Mouse (Mus musculus): Measurements from ENCODE around the gene Kcnj2.

Kcnj2 gene

DNA sequence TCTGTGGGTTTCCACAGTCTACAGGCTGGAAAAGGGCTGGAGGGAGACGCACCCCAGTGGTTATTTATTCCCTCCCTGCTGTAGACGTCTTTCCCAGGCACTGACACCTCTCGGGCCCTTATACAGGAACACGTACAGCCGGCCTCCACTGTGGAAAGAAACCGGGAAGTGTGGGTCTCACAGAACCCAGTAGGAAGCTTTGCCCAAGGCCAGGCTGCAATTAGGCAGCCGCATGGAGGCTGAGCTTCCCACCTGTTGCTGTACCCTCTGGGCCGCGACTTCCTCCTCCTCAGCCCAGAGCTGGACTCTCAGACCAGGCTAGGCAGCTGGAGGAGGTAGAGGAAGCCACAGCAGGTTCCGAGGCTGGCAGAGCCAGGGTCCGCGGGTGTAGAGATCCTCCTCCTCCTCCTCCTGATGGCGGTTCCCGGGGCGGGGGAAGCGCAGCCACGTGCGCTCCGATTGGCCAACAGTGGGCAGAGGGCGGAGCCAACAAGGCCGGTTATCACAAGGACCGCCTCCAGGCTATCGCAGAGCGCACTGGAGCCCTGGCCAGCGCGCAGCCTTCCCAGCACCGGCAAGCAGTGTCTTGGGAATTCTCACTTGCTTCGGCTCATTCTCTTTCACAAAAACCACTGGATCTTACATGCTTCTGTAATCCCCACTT lies at the start of gene Kcnj2:
Kcnj2 (plus strand) TSS at position 530 of the 664 bp plus-strand sequence.
- DNase-seq (ENCODE audit: extremely low spot score, low read depth, low spot score), result peak; percentile 72

DNA sequence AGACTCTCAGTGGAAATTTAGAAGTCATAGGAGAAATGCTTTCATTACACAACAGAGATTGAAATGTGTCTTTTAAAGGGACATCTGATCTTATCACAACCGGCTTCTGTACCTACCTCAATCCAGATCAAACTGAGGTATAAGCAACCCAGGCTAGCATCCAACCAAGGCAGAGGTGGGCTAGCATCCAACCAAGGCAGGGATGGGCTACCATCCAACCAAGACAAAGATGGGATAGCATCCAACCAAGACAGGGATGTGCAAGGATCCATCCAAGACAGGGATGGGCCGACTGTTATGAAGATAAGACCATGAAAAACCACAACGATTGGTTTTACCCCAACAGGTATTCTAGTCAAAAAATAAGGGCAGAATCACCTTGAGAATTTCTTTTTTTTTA lies 49.8 kb upstream of the Kcnj2 start:
- no peak for DNase-seq (ENCODE audit: extremely low spot score, low read depth, low spot score)

DNA sequence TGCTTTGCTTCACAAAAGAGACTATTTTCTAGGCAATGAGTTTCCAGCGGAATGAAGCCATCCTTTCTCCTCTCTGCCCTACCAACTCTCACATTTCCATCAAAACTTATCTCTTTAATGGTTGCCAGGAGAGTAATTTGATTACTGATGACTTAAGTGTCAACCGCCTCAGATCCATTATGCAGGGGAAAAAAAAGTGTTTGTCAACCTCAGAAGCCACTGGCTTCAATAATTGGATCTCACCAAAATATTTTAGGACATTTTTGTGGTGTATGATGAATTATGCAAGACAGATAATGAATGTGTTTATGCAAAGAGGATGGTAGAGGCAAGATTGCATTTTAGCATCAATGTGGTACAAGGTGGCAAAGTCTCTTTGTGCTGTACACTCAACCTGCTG lies 45.8 kb upstream of the Kcnj2 start:
- no peak for DNase-seq (ENCODE audit: extremely low spot score, low read depth, low spot score)

DNA sequence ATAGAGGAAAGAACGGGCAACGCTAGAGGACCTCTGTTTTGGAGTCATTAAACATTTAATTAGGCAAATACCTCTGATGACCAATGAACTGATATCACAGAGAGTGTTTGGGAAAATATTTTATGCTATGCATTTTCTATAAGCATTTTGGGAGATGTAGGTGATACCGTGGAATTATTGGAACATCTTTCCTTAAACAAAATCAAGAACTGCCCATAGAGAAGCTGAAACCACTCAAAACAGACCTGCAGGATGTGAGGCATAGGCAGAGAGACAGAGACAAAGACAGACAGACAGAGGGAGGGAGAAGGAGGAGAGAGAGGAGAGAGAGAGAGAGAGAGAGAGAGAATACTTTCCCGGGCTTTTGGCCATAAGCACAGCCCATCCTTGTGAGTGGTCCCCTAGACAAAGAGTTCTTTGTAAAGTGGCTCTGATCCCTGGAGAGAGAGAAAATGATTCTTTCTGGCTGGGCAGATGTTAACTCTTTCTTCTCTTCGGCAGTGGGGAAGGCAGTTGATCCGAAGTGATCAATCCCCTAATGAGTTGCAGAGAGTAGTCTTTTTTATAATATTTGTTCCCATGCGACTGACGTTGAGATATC lies 43.2 kb upstream of the Kcnj2 start:
- no peak for DNase-seq (ENCODE audit: extremely low spot score, low read depth, low spot score)

DNA sequence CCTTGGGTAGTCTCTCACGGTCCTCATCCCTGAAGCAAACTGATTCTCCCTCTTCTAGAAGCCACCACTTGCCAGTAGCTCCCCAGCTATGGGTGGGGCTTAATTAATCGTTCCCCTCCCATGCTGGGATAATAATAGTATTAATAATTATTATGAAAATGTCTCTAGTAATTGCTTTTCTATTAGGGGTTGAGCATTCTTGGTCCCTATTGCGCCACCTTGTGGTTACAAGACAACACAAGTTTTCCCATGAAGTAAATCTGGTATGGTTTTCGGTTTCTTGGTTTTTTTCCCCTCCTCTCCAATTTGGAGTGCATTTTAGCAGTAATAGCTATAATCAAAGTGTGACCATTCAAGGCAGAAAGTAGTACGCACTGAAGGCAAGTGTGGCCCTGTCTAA lies 23.8 kb upstream of the Kcnj2 start:
- DNase-seq (ENCODE audit: extremely low spot score, low read depth, low spot score), result no peak

DNA sequence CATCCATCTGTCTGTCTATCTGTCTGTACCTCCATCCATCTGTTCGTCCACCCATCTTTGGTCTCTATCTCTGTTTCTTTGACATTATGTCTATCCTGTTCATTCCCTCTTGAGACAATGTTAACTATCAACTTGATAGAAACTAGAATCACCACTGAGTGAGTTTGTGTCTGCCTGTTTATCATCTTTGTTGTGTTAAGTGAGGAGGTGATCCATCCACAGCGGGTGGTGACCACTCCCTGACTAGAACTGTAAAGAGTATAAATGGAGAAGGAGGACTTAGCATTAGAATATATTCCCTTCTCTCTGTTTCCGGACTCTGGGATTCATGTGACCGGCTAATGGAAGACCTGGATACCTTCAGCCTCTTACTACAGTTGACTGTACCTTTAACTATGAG lies 22.7 kb upstream of the Kcnj2 start:
- no peak for DNase-seq (ENCODE audit: extremely low spot score, low read depth, low spot score)

DNA sequence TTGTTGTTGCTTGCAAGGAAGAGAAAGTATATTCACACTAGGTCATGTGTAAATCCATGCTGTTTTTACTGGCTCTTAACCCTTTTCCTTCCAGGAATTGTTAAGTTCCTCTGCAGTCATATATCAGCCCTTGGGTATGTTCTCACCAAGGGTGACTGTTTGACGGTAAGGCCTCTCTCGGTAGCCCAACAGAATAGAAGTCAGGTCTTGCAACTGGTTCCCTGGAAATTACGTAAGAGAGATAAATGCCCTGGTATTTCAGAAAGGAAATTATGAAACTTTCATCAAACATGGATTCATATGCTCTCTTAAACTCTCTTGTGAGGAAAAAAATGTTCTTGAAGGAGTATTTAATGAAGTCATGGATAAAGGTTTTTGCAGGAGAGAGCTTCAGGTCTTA lies 11.7 kb upstream of the Kcnj2 start:
- no peak for DNase-seq (ENCODE audit: extremely low spot score, low read depth, low spot score)

DNA sequence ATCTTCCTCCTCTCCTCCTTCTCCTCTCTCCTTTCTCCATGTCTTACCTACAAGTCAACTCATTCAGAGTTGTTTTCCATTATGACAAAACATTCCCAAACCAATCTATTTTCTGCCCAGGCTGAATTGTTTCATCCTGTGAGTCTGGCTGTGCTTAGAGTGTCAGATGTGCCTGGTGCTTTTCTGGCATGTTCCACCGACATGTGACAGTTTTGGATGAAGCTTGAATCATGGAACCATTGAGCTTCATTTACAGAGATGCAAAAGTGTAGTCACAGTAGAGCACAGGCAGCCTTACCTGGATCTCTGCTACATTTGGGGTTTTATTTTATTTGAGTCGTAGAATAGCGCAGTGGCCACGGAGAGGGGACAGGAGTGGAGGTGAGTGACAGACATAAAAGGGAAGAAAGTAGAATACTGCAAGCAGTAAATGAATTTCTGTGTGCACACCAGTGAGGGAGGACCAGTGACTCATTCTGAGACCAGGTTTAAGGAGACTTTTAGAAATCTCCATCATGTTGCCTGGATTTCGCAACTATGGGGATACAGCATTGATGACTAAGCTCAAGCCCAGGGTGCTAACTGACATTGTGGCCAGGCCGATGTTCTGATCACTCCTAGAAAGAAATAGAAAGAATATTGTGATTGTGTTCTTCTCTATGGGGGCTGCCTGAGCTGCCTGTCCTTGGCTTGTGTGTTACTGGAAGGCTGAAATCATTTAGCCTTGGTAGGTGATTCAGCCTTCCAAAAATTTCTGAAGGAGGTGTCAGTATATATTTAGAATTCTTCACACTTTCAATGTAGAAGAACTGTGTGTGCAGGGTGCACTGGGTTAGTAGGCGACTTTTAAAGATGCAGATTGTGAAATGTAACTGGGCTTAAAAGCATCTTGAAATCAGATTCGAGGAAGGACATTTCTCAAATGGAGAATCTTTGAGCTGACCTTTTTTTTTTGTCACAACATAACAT lies 10.8 kb upstream of the Kcnj2 start:
- no peak for DNase-seq (ENCODE audit: extremely low spot score, low read depth, low spot score)

DNA sequence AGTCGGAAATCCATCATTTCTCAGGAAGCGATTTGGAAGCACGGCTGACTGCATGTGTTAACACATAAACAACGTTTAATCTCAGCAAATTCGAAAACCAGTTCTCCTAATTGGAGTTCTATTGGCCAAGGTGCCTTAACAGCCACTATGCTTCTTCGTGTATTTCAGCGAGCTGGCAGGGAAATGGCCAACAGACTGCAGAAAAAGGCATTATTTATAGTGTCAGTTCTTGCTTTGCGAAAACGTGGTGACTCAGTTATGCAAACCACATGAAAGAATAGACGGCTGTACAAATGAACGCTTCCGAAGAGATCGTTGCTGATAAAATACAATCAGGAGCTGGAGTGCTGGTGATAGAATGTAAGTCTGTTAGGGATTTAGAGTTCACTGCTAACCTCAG lies 9.9 kb upstream of the Kcnj2 start:
- DNase-seq (ENCODE audit: extremely low spot score, low read depth, low spot score), result no peak

DNA sequence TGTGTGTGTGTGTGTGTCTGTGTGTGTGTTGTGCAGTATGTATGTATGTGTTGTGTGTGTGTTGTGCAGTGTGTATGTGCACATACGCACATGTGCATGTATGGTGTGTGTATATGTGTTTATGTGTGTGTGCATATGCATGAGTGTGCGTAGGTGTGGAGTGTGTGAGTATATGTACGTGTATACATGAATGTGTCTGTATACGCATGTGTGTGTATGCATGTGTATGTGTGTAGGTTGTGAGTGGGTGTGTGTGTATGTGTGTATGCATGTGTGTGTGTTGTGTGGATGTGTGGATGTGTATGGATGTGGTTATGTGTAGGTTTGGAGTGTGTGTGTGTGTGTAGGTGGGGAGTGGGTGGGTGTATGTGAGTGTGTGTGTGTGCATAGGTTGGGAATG lies 8.5 kb upstream of the Kcnj2 start:
- DNase-seq (ENCODE audit: extremely low spot score, low read depth, low spot score), result no peak

DNA sequence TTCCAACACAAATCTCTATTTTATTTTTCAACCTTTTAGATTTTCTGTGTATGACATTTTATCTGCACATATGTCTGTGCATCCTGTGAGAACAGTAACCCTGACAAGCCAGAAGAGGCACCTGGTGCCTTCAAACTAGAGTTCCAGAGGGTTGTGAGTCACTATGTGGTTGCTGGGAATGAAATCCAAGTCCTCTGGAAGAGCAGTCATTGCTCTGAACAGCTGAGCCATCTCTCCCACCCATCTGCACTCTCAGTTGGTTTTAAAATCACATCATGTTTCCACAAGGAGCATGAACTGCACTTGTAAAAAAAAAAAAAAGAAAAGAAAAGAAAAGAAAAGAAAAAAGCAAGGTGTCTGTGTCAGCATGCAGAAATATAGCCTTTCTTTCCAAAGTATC lies 6.5 kb upstream of the Kcnj2 start:
- DNase-seq (ENCODE audit: extremely low spot score, low read depth, low spot score), result no peak

DNA sequence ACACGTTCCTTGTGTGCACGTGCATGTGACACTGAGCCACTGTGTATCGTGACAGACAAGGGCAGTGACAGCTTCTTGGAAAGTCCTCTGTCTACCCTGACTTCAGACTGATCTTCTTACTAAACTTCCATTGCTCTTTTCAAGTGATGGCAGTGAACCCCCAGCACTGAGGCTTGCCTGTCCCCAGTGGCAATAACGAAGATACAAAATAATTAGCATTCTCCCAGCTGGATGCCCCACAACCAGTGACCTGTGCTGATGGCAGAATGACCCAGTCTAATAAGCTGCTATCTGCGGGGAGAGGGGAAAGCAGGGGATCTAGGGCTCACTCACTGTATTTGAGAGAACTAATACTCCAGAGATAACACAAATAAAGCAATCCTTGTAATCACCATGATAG lies 5.7 kb upstream of the Kcnj2 start:
- DNase-seq (ENCODE audit: extremely low spot score, low read depth, low spot score), result no peak

DNA sequence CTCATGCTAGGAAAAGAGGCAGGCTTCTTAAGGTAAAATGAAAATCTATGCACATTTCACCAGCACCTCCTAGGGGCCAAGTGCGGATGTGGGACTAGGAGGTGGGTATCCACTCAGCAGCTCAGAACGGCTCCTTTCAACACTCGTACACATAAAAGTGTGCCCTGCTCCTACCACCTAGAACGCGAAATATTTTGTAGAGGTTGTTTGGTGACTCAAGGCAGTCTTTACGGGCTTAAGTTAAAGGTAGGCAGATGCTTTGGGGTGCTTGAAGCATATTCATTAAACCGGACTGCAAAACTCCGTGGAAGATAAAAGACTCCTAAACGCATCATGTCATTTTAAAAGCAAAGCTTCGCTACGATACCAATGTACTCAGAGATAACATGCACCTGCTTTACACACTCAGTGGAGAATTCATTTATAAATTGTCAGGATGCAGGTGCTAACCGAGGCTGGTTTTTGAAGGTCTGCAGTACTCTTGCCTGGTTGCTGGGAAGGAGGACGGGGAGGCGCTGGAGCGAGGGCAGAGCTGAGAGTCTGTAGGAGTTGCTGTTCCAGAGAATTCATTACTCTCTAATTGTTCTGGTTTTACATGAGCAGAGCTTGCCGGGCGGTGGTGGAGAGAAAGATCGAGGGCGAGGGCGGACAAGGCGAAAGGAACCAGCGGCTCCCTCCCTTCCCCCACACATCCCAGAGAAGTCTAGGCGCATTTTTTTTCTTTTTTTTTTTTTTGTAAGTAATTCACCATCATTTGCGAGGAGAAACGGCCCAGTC lies 1.0 kb upstream of the Kcnj2 start:
- no peak for DNase-seq (ENCODE audit: extremely low spot score, low read depth, low spot score)

DNA sequence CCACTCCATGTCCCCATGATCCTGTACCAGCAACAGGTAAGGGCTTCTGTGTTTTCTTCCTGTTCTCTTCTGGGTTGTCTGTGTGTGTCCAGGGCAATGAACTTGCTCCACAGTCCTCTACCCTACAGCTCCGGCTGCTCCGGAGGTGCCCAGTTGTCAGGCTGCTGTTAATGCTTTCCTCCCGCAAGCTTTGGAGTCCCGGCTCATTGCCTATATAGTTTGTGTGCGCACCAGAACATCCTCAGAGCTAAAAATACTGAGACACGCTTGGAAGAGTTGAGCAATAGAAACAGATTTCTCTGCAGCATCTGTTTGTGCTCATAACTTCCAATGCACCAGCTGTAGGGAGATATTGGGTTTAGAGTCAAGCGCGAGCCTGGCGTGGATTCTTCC lies 331 bp downstream of the Kcnj2 start:
- peak; percentile 63 for DNase-seq (ENCODE audit: extremely low spot score, low read depth, low spot score)

DNA sequence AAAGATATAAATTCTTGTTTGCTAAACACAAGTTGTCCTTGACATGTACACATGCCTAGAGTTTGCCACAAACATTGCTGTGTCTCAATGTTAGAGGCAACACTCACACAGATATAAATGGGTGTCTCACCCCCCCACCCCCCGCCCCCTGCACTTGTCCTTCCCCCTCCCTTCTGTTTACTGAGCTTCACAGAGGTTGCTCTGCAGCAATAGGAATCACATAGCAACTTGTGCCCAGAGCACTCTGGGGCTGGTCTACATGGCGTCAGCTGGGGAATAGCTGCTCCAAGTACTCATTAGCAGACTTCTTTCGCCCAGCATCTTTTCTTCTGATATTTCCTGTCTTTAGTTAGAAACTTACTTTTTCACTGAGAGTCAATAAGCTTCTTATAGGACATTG lies 1.8 kb downstream of the Kcnj2 start:
- no peak for DNase-seq (ENCODE audit: extremely low spot score, low read depth, low spot score)

DNA sequence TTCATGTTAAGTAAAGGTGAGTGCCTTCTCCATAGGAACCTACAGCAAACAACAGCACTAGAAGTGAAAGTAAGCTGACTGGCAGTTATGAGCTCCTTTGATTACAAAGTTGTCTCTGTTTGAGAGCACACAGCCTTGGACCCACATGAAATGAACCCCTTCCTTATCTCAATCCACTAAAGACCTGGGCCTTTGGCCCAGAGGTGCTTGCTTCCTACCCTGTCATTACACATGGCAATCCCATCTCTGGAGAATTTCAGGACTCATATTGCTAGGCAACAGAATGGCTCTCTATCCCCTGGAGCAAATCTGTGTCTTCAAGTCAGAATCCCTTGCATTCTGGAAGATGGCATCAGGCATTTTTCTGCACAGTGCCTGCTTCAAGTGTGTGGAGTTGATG lies 4.5 kb downstream of the Kcnj2 start:
- DNase-seq (ENCODE audit: extremely low spot score, low read depth, low spot score), result no peak

DNA sequence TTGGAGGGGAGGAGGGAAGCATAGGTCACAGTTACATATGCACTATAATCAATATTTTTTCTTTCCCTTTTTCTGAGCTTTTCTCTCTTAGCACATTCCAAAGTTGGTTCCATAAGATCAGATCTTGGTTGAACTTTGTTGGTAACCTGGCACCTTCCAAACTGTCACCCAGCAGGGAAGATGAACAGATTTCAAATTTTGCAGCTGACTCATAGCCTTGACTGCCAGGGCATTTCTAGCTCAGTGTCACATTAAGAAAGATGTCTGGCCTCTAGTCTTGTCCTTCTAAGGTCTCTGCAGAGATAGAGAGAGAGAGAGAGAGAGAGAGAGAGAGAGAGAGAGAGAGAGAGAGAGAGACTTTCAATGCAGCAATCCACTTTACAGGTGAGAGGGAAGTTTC lies 8.2 kb downstream of the Kcnj2 start:
- DNase-seq (ENCODE audit: extremely low spot score, low read depth, low spot score), result no peak

DNA sequence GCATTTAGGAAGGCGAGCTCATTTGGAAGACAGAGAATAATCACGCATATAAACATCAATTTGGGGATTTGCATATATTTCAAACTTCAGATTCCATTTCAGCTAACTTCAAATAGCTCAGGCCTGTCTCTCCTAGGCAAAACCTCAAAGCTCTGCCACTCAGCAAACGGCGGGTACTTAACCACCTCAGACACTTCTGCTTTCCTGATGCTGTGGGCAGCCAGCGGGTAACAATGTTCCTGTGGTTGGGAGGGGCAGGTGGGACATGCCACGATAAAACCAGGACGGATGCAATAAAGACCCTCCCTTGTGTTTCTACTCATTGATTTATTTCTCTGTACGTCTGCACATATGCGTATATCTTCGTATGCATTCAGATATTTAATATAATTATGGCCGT lies 12.1 kb downstream of the Kcnj2 start:
- DNase-seq (ENCODE audit: extremely low spot score, low read depth, low spot score), result no peak

DNA sequence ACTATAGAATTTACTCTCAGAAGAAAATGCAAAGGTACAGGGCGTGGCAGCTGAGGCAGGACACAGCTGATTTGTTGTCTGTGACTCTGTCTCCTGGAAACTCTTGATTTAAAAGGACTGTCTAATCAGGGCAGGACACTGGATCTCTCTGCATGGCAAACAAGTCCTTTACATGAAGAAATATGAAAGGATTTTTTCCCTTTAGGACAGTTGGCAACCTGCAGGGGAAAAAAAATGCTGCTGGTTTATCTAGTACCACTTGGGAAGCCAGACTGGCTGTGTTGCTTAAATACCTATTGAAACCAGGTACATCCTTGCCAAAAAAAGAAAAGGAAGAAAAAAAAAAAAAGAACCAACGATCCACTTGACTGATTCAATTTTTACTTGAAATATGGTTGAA lies 17.0 kb downstream of the Kcnj2 start:
- no peak for DNase-seq (ENCODE audit: extremely low spot score, low read depth, low spot score)

DNA sequence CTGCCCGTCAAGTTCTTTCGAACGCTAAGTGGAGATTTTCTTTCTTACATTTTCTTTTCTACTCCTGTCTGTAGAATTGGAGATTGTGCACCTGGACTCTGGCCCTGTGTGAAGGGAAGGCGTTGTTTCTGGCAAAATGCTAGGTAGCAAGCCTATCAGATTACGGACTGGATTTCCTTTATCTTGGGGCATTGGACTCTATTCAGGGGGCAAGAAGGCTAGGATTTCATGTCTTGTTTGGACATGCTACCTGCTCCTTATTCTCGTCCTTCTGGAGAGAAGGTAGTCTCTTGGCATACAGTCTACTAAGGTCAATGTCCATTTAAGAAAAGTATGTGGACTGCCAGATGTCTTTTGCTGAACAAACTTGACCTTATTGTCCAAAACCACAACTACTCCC lies 21.0 kb downstream of the Kcnj2 start:
- DNase-seq (ENCODE audit: extremely low spot score, low read depth, low spot score), result no peak

DNA sequence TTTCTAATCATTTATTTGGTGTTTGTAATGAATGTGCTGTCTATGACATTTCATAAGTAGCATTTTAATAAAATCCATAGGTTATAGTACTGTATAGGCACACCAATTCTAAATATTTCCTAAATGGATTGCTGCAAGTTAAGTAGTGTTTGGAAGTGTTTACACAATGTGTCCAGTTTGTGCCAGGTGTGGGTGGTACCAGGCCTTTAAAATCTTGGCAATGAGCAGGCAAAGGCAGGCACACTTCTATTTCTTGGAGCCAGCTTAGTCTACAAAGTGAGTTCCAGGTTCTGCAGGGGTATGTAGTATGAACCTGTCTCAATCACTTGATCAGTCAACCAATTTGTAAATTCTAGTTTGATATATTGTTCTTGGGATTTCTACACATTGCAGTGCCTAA lies 22.3 kb downstream of the Kcnj2 start:
- no peak for DNase-seq (ENCODE audit: extremely low spot score, low read depth, low spot score)
